In genomic region chr8:126854121-126855055, GRCm38 (mm10) we compare ENCODE assay signal across 14 mouse cellular contexts.
DNase-seq lines count a peak whose midpoint lies in the region; ATAC-seq lines count a peak whose summit lies in the region.
"Had no signal": no experiment of that assay in that cellular context is flagged by ENCODE, and none has a peak within 500 bp of the region (broad histone marks: within the 10 kb centered on the region; RNA-seq: fewer than 3 reads in every experiment).

No protein-coding gene starts in this region.

- H3K9me3 ChIP-seq in heart, embryonic 10.5 days = no peaks in the 10 kb centered on the region
- H3K9me3 ChIP-seq in midbrain, embryonic 12.5 days = no peaks in the 10 kb centered on the region
- no peaks in the 10 kb centered on the region for H3K9me3 ChIP-seq in midbrain, embryonic 16.5 days (replicated peaks; ENCODE audit: control insufficient read depth, low read length, poor library complexity, severe bottlenecking)
- H3K9me3 ChIP-seq in limb, embryonic 12.5 days = no peaks in the 10 kb centered on the region
- H3K9me3 ChIP-seq: heart, embryonic 13.5 days; limb, embryonic 15.5 days had no signal

- no peaks in the 10 kb centered on the region for H3K27me3 ChIP-seq in heart, embryonic 10.5 days (ENCODE audit: insufficient read depth, poor library complexity, severe bottlenecking)
- H3K27me3 ChIP-seq in midbrain, embryonic 12.5 days = no peaks in the 10 kb centered on the region
- H3K27me3 ChIP-seq in midbrain, embryonic 16.5 days (ENCODE audit: control insufficient read depth, insufficient read depth, low read depth, low read length) = no peaks in the 10 kb centered on the region
- no peaks in the 10 kb centered on the region for H3K27me3 ChIP-seq in limb, embryonic 12.5 days
- H3K27me3 ChIP-seq: heart, embryonic 13.5 days; limb, embryonic 15.5 days had no signal

- no peak for ATAC-seq in midbrain, embryonic 12.5 days (ENCODE audit: low FRiP score, low read depth)
- no peak for ATAC-seq in midbrain, embryonic 16.5 days
- no peak for ATAC-seq in limb, embryonic 12.5 days (ENCODE audit: insufficient number of reproducible peaks, insufficient read depth, low FRiP score, low TSS enrichment, low read depth)

- H3K27ac ChIP-seq in heart, embryonic 10.5 days = peak overlapping the region; percentile 62; the same call in 1 of the 2 replicates
- H3K27ac ChIP-seq in midbrain, embryonic 12.5 days (replicated peaks) = peak overlapping the region; percentile 36; the same call in 1 of the 2 replicates
- no peak overlapping the region for H3K27ac ChIP-seq in midbrain, embryonic 16.5 days (ENCODE audit: low read length)
- H3K27ac ChIP-seq in limb, embryonic 12.5 days = peak overlapping the region; percentile 24; the same call in 1 of the 2 replicates
- H3K27ac ChIP-seq: limb, embryonic 15.5 days had no signal

- H3K9ac ChIP-seq in midbrain, embryonic 12.5 days (replicated peaks) = no peak overlapping the region
- no peak overlapping the region for H3K9ac ChIP-seq in midbrain, embryonic 16.5 days (ENCODE audit: low read depth, low read length)
- H3K9ac ChIP-seq in limb, embryonic 12.5 days (replicated peaks) = no peak overlapping the region
- H3K9ac ChIP-seq: heart, embryonic 13.5 days; limb, embryonic 15.5 days had no signal

- no peak overlapping the region for H3K4me2 ChIP-seq in midbrain, embryonic 12.5 days (replicated peaks)
- no peak overlapping the region for H3K4me2 ChIP-seq in midbrain, embryonic 16.5 days (ENCODE audit: low read length)
- H3K4me2 ChIP-seq in limb, embryonic 12.5 days = no peak overlapping the region
- H3K4me2 ChIP-seq: heart, embryonic 13.5 days; limb, embryonic 15.5 days had no signal

- H3K4me1 ChIP-seq in heart, embryonic 10.5 days = peaks cover 47% of the 10 kb centered on the region
- H3K4me1 ChIP-seq in midbrain, embryonic 12.5 days = peaks cover 9% of the 10 kb centered on the region
- no peaks in the 10 kb centered on the region for H3K4me1 ChIP-seq in midbrain, embryonic 16.5 days (ENCODE audit: control insufficient read depth, insufficient read depth, low read length)
- H3K4me1 ChIP-seq in limb, embryonic 12.5 days (replicated peaks) = peaks cover 13% of the 10 kb centered on the region

- H3K36me3 ChIP-seq in heart, embryonic 10.5 days = peaks cover 2% of the 10 kb centered on the region; the same call in 1 of the 2 replicates
- H3K36me3 ChIP-seq in midbrain, embryonic 12.5 days = no peaks in the 10 kb centered on the region
- no peaks in the 10 kb centered on the region for H3K36me3 ChIP-seq in midbrain, embryonic 16.5 days (ENCODE audit: control insufficient read depth, insufficient read depth, low read length)
- no peaks in the 10 kb centered on the region for H3K36me3 ChIP-seq in limb, embryonic 12.5 days
- H3K36me3 ChIP-seq: heart, embryonic 13.5 days; limb, embryonic 15.5 days had no signal

- WGBS in heart, embryonic 10.5 days = 76% methylated on average over 22 of the region's 22 CpGs
- WGBS in midbrain, embryonic 12.5 days = 71% methylated on average over 22 of the region's 22 CpGs
- WGBS in midbrain, embryonic 16.5 days = 68% methylated on average over 22 of the region's 22 CpGs
- WGBS in limb, embryonic 12.5 days = 77% methylated on average over 22 of the region's 22 CpGs

- no peak for DNase-seq in heart, embryonic 10.5 days (ENCODE audit: low spot score)
- no peak for DNase-seq in heart, postnatal 4 days
- peak; percentile 75 for DNase-seq in thymus, postnatal 4 days
- DNase-seq in spleen, adult 18-20 months = no peak
- DNase-seq in right cerebral cortex, postnatal 10 days (ENCODE audit: low spot score in 2 of 2) = no peak
- DNase-seq: adrenal gland, adult 8-10 months; cerebellum, adult 9-11 months; kidney, postnatal 14 days had no signal

- H3K4me3 ChIP-seq in heart, embryonic 10.5 days = no peak overlapping the region
- no peak overlapping the region for H3K4me3 ChIP-seq in midbrain, embryonic 12.5 days
- H3K4me3 ChIP-seq in midbrain, embryonic 16.5 days (ENCODE audit: low read depth, low read length) = no peak overlapping the region
- H3K4me3 ChIP-seq in limb, embryonic 12.5 days (replicated peaks) = no peak overlapping the region
- H3K4me3 ChIP-seq: heart, embryonic 13.5 days; limb, embryonic 15.5 days; myocyte had no signal
